ENCODE assay signal across 8 mouse cellular contexts in the genomic region with DNA sequence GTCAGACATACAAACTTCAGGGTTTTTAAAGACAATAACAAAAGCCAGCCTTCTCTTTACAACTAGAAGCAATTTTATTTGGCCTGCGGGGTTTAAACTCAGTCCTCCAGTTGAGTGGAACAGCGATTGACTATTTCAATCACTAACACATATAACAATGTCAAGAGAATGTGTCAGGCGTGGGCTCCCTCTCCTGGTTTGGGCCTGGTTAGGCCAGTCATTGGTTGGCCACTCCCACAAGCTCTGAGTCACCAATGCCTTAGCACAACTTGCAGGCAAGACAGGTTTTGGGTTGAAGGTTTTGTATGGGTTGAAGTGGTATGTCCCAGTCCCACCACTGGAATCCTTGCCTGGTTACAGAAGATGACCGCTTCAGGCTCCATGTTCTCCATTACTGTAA. TPM values are rescaled to one million over a fixed set of nuclear protein-coding genes. Genes with fewer than 3 reads are reported as not detected.
DNase-seq lines count a peak whose midpoint lies in the region; ATAC-seq and TF ChIP-seq lines count a peak whose summit lies in the region.
"Had no signal": no experiment of that assay in that cellular context is flagged by ENCODE, and none has a peak within 500 bp of the region (broad histone marks: within the 10 kb centered on the region; RNA-seq: fewer than 3 reads in every experiment).

No protein-coding gene starts in this region.

- TF ChIP-seq CTCF in cortical plate, adult 2 months (IDR thresholded peaks at IDR 0.05; ENCODE audit: extremely low read depth, insufficient read depth, low read length): 0 out of 2 replicates have a peak, but pooled peaks have one; percentile 14
- peak; percentile 86 for TF ChIP-seq CTCF in liver, adult 2 months (IDR thresholded peaks at IDR 0.05; ENCODE audit: low read depth, low read length)

- H3K4me3 ChIP-seq in limb, embryonic 11.5 days (ENCODE audit: low read depth, low read length): no peak overlapping the region
- H3K4me3 ChIP-seq in limb, embryonic 10.5 days: no peak overlapping the region
- no peak overlapping the region for H3K4me3 ChIP-seq in cortical plate, adult 2 months (ENCODE audit: insufficient read depth, low read length)
- no peak overlapping the region for H3K4me3 ChIP-seq in liver, adult 2 months (ENCODE audit: insufficient read depth, low read depth, low read length)
- no peak overlapping the region for H3K4me3 ChIP-seq in hindbrain, embryonic 16.5 days (ENCODE audit: low read length)
- H3K4me3 ChIP-seq: neural tube, embryonic 12.5 days had no signal

- ATAC-seq in limb, embryonic 11.5 days (ENCODE audit: insufficient number of reproducible peaks, low FRiP score, low TSS enrichment, low read depth): no peak
- ATAC-seq in hindbrain, embryonic 16.5 days: no peak

- H3K27me3 ChIP-seq in limb, embryonic 11.5 days (ENCODE audit: control insufficient read depth, insufficient read depth, low read length): no peaks in the 10 kb centered on the region
- no peaks in the 10 kb centered on the region for H3K27me3 ChIP-seq in limb, embryonic 10.5 days (ENCODE audit: low read depth, poor library complexity, severe bottlenecking)
- no peaks in the 10 kb centered on the region for H3K27me3 ChIP-seq in liver, adult 2 months (ENCODE audit: control insufficient read depth, insufficient read depth, low read length)
- no peaks in the 10 kb centered on the region for H3K27me3 ChIP-seq in hindbrain, embryonic 16.5 days (replicated peaks; ENCODE audit: control insufficient read depth, insufficient read depth, low read length)
- H3K27me3 ChIP-seq: neural tube, embryonic 12.5 days had no signal

- DNase-seq in limb, embryonic 11.5 days (ENCODE audit: low spot score): peak; percentile 40
- no peak for DNase-seq in limb, embryonic 10.5 days (ENCODE audit: low spot score)
- peak; percentile 53 for DNase-seq in adipocyte (ENCODE audit: low spot score)
- peak; percentile 72 for DNase-seq in liver, adult 2 months (ENCODE audit: extremely low read depth, low read depth, low spot score)
- no peak for DNase-seq in natural killer cell, adult 2 months (ENCODE audit: low spot score in 2 of 2)

- TF ChIP-seq POLR2A in cortical plate, adult 2 months (IDR thresholded peaks at IDR 0.05; ENCODE audit: extremely low read depth, insufficient read depth, low read length): no peak
- TF ChIP-seq POLR2A in liver, adult 2 months (IDR thresholded peaks at IDR 0.05; ENCODE audit: extremely low read depth, insufficient read depth, low read length): no peak

- no peak overlapping the region for H3K4me2 ChIP-seq in limb, embryonic 11.5 days (ENCODE audit: low read depth, severe bottlenecking)
- H3K4me2 ChIP-seq in hindbrain, embryonic 16.5 days (ENCODE audit: low read length): no peak overlapping the region
- H3K4me2 ChIP-seq: neural tube, embryonic 12.5 days had no signal

- H3K4me1 ChIP-seq in limb, embryonic 11.5 days (ENCODE audit: control insufficient read depth, insufficient read depth, low read length): no peaks in the 10 kb centered on the region
- no peaks in the 10 kb centered on the region for H3K4me1 ChIP-seq in limb, embryonic 10.5 days
- H3K4me1 ChIP-seq in cortical plate, adult 2 months (ENCODE audit: control insufficient read depth, insufficient read depth, low read length): no peaks in the 10 kb centered on the region
- no peaks in the 10 kb centered on the region for H3K4me1 ChIP-seq in liver, adult 2 months (ENCODE audit: control insufficient read depth, insufficient read depth, low read length)
- H3K4me1 ChIP-seq in hindbrain, embryonic 16.5 days (ENCODE audit: control insufficient read depth, insufficient read depth, low read depth, low read length): no peaks in the 10 kb centered on the region
- H3K4me1 ChIP-seq: neural tube, embryonic 12.5 days had no signal

- H3K79me2 ChIP-seq in liver, adult 2 months (ENCODE audit: control insufficient read depth, insufficient read depth, low read length): no peaks in the 10 kb centered on the region

- 73% methylated on average over 4 of the region's 4 CpGs for WGBS in limb, embryonic 11.5 days
- 75% methylated on average over 4 of the region's 4 CpGs for WGBS in limb, embryonic 10.5 days
- 51% methylated on average over 4 of the region's 4 CpGs for WGBS in liver, adult 2 months
- 72% methylated on average over 4 of the region's 4 CpGs for WGBS in hindbrain, embryonic 16.5 days

- no peak overlapping the region for H3K9ac ChIP-seq in limb, embryonic 11.5 days (ENCODE audit: low read length)
- H3K9ac ChIP-seq in liver, adult 2 months (ENCODE audit: low read depth, low read length): no peak overlapping the region
- H3K9ac ChIP-seq in hindbrain, embryonic 16.5 days (ENCODE audit: low read depth, low read length): no peak overlapping the region
- H3K9ac ChIP-seq: neural tube, embryonic 12.5 days had no signal

- no peaks in the 10 kb centered on the region for H3K9me3 ChIP-seq in limb, embryonic 11.5 days (ENCODE audit: control insufficient read depth, low read length)
- H3K9me3 ChIP-seq in limb, embryonic 10.5 days (replicated peaks): no peaks in the 10 kb centered on the region
- H3K9me3 ChIP-seq in hindbrain, embryonic 16.5 days (ENCODE audit: control insufficient read depth, low read length): no peaks in the 10 kb centered on the region
- H3K9me3 ChIP-seq: neural tube, embryonic 12.5 days had no signal

- H3K27ac ChIP-seq in limb, embryonic 11.5 days (replicated peaks; ENCODE audit: low read depth, low read length): no peak overlapping the region
- no peak overlapping the region for H3K27ac ChIP-seq in limb, embryonic 10.5 days
- H3K27ac ChIP-seq in cortical plate, adult 2 months (ENCODE audit: insufficient read depth, low read length): no peak overlapping the region
- H3K27ac ChIP-seq in liver, adult 2 months (replicated peaks; ENCODE audit: insufficient read depth, low read depth, low read length): no peak overlapping the region
- no peak overlapping the region for H3K27ac ChIP-seq in hindbrain, embryonic 16.5 days (ENCODE audit: low read depth, low read length)
- H3K27ac ChIP-seq: neural tube, embryonic 12.5 days had no signal

- no peaks in the 10 kb centered on the region for H3K36me3 ChIP-seq in limb, embryonic 11.5 days (ENCODE audit: control insufficient read depth, insufficient read depth, low read length)
- no peaks in the 10 kb centered on the region for H3K36me3 ChIP-seq in limb, embryonic 10.5 days
- no peaks in the 10 kb centered on the region for H3K36me3 ChIP-seq in liver, adult 2 months (ENCODE audit: control insufficient read depth, insufficient read depth, low read length)
- H3K36me3 ChIP-seq in hindbrain, embryonic 16.5 days (ENCODE audit: control insufficient read depth, insufficient read depth, low read length): no peaks in the 10 kb centered on the region
- H3K36me3 ChIP-seq: neural tube, embryonic 12.5 days had no signal

RNA-seq across cellular contexts. Expression of a gene that starts 18.6 kb away (rescaled TPM):
- 109 and 113 TPM in 2 replicates for polyA plus RNA-seq in limb, embryonic 11.5 days (2014; fragmentation: Nextera tagmentation; extraction: Ambion mirVana)
- 111 TPM in 2 replicates for polyA plus RNA-seq in limb, embryonic 10.5 days (2016; fragmentation: Nextera tagmentation; extraction: Ambion mirVana)
- polyA plus RNA-seq in cortical plate, adult 2 months (2012; rRNA removed): 80.4 and 87.9 TPM in 2 replicates
- total RNA-seq in liver, adult 2 months (2014; rRNA removed): 39.8 and 50.9 TPM in 2 replicates
- 9.1 and 10.3 TPM in 2 replicates for polyA plus RNA-seq in liver, adult 2 months (2012; rRNA removed)
- polyA plus RNA-seq in hindbrain, embryonic 16.5 days (2015; fragmentation: Nextera tagmentation; extraction: Ambion mirVana): 135 and 145 TPM in 2 replicates

RNA-seq across cellular contexts. Expression of a gene that starts 36.8 kb away (rescaled TPM):
- 33.5 and 36.0 TPM in 2 replicates for polyA plus RNA-seq in limb, embryonic 11.5 days (2014; fragmentation: Nextera tagmentation; extraction: Ambion mirVana)
- 14.3 and 23.3 TPM in 2 replicates for polyA plus RNA-seq in limb, embryonic 10.5 days (2016; fragmentation: Nextera tagmentation; extraction: Ambion mirVana)
- polyA plus RNA-seq in cortical plate, adult 2 months (2012; rRNA removed): 30.8 and 34.6 TPM in 2 replicates
- total RNA-seq in liver, adult 2 months (2014; rRNA removed): 30.9 and 32.2 TPM in 2 replicates
- polyA plus RNA-seq in liver, adult 2 months (2012; rRNA removed): 18.4 and 24.6 TPM in 2 replicates
- 23.5 and 26.3 TPM in 2 replicates for polyA plus RNA-seq in hindbrain, embryonic 16.5 days (2015; fragmentation: Nextera tagmentation; extraction: Ambion mirVana)

RNA-seq across cellular contexts. Expression of a gene that starts 45.1 kb away (rescaled TPM):
- 50.8 and 58.4 TPM in 2 replicates for polyA plus RNA-seq in limb, embryonic 11.5 days (2014; fragmentation: Nextera tagmentation; extraction: Ambion mirVana)
- 50.7 and 53.3 TPM in 2 replicates for polyA plus RNA-seq in limb, embryonic 10.5 days (2016; fragmentation: Nextera tagmentation; extraction: Ambion mirVana)
- polyA plus RNA-seq in cortical plate, adult 2 months (2012; rRNA removed): 30.9 and 35.0 TPM in 2 replicates
- 27.8 and 36.3 TPM in 2 replicates for total RNA-seq in liver, adult 2 months (2014; rRNA removed)
- 23.0 and 26.4 TPM in 2 replicates for polyA plus RNA-seq in liver, adult 2 months (2012; rRNA removed)
- polyA plus RNA-seq in hindbrain, embryonic 16.5 days (2015; fragmentation: Nextera tagmentation; extraction: Ambion mirVana): 48.8 and 50.3 TPM in 2 replicates

Comparison
In these comparisons a context has a peak if more than half of its experiments do, and no peak if none do; other contexts are left out.
1. DNase-seq: peak in limb, embryonic 11.5 days (single experiment), adipocyte (single experiment) and liver, adult 2 months (single experiment); none in limb, embryonic 10.5 days (single experiment) and natural killer cell, adult 2 months (0 of 2).